Mouse (Mus musculus): Measurements from ENCODE around the gene Rnps1.
"Not testable (repeated sequence)": the region's sequence is repeated elsewhere in the genome, so short reads cannot be mapped to it uniquely, and the experiment has no call there.

Gene Rnps1

DNA sequence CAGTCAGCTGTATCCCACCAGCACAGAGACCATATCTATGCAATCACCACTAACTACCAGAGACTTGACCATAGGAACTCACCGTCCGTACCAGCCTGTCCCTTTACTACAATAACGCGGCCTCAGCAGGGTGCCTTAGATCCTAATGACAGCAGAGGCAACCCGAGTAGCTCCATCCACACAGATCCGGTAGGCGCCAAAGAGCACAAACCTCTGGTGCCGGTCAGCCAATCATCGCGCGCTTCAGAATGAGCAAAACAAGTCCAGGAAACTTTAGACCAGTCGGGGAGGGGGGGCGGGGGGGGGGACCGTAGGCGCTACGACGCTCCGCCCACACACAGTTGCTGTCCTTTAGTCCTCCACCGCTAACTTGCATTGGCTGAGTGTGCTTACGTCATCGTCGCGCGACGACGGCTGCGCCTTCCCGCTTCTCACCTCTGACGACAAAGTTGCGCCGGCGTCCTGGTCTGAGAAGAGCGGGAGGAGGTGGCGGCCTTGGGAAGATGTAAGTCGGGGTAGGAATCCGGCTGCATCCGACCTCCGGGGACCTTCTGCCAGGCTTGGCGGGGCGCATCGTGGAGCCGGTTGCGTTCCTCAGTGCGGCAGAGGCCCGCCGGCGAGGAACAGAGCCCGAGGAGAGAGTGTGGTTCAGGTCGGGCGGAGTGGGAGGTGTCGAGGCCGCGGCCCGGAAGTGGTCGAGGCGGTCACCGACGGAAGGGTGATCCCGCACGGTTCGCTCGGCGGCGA is at the start of gene Rnps1:
TSS of gene Rnps1 (plus strand) at position 336 of the 747 bp plus-strand sequence.
- DNase-seq = peak; percentile 88 to 91

DNA sequence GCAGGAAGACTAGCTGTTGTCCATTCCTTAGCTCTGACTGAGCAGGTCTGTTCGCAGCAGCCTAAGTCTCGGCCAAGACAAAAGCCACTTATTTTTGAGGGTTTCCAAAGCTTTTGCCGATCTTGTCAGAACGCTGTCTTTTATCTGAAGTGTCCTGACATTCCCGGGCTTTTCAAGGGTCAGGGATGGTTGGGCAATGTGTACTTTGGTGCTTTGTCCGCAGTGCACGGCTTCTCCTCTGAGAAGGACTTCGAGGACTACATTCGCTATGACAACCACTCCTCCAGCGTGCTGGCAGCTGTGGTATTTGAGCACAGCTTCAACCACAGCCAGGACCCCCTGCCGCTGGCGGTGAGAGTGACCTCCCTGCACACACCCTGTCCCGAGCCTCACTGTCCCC is 48.5 kb upstream of the Rnps1 start:
- no peak for DNase-seq

DNA sequence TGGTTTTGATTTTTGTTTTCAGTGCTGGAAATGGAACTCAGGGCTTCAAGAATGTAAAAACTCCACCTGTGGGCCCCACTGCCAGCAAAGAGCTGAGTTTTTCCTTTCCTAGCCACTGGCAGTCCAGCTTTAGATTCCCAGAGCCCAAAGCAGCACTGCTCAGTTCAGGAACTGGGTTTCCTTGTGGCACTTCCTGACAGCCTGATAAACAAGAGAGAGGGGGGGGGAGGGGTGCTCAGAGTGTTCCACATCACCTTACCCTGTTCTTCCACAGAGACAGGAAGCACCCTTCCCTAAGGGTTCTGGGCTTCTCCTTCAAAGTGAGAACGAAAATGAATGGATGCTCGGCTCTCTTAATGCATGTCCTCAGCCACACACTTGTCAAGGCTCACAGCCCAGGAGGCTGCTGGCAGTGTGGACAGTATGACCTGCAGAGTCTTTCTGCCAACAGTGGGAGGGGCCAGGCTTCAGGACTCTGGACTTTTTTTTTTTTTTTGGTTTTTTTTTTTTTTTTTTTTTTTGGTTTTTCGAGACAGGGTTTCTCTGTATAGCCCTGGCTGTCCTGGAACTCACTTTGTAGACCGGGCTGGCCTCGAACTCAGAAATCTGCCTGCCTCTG is 39.2 kb upstream of the Rnps1 start:
- DNase-seq = no peak

DNA sequence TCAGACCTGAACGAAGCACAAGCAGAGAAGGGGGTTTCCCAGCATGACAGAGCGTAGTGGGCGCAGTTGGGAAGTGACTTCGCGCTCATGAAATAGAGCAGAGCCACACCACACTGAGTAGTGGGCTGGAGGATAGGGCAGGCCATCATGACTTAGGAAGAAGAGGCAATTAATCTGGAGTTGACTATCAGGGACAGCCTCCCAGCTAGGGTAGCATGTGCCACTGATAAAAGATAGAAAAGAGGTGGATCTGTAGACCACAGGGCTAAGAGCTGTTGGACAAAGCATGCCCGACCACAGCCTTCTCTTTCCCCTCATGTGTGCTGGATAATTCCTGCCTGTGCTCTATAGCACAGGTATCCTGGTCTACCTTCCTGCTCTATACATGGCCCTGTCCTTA is 38.5 kb upstream of the Rnps1 start:
- DNase-seq = no peak

DNA sequence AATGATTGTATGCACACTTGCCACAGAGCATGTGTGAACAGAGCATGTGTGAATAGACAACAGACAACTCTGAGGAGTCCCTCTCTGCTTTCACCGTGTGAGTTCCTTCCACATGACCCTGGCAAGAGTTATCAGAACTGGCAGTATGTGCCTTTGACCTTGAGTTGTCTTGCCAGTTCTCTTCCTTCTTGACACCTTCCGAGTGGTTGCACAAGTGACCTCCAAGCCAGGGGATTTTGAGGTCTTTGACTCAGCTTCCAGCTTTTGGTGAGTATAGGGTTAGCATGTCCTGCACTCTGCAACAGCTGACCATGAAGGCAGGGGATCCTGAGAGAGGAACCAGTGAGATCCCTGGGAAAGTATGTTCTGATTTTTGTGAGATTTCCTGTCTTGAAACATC is 35.9 kb upstream of the Rnps1 start:
- DNase-seq = no peak

DNA sequence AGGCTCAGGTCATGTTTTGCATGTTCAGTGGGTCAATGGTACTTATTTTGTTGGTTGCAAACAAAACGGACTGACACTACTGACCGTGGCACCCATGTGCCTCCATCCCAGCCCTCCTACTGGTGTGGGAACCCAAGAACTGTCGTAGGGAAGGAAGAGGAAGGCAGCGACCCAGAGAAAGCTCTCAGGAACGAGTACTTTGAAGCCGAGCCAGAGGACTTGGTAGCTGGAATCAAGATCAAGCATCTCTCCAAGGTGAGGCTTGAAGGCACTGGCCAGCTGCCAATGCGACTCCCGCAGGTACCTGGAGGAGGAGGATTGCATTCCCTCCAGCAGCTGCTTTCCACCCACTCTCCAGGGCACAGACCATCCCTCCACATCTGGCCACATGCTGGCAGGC is 30.6 kb upstream of the Rnps1 start:
- DNase-seq = no peak

DNA sequence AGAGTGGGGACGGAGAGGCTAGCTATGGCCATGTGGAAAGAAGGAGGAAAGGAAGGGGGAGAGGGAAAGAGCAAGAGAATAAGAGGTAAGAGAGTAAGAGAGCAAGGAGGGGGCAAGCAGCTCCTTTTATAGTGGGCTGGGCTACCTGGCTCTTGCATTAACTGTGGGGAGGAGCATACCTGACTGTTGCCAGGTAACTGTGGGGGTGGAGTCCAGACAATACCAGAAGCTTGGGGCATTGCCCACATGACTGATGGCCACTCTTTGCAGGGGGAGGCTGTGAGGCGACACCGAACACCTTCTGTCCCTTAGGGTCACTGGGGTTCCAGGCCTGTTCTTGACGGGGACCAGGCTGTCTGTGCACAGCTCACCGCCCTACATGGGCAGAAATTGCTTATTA is 25.7 kb upstream of the Rnps1 start:
- no peak for DNase-seq

DNA sequence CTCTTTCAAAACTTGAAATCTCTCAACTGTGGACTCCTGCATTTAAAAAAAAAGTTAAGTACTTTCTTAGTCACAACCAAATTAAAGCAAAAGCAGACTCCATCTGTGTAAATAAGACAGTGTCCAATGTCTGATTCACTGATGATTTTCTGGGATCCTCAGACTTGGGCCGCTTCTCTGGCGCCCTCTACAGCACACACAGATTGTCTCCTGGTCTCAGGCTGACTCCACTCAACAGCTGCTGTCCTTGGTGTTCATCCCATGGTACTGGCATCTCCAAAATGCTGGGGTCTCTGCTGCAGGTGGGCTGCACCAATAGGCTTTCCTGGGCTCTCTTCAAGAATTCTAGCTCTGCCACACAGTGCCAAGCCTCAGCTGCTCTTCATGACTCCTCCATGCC is 24.5 kb upstream of the Rnps1 start:
- peak; percentile 30 to 34 for DNase-seq

DNA sequence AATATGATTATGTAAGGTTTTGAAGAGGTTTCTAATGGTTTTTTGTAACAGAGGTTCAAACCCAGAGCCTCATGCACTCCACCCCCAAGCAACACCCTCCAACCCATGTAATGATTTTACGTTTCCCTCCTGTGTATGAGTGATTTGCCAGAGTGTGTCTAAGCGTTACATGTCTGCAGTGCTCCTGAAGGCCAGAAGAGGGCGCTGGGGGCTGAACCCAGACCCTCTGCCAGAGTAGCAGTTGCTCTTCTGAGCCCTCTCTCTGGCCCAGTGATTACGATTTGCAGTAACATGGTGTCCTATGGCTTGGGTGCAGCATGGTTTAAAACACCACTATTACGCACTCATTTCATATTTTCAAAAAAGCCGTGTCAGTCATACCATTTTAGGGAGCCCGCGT is 23.2 kb upstream of the Rnps1 start:
- no peak for DNase-seq

DNA sequence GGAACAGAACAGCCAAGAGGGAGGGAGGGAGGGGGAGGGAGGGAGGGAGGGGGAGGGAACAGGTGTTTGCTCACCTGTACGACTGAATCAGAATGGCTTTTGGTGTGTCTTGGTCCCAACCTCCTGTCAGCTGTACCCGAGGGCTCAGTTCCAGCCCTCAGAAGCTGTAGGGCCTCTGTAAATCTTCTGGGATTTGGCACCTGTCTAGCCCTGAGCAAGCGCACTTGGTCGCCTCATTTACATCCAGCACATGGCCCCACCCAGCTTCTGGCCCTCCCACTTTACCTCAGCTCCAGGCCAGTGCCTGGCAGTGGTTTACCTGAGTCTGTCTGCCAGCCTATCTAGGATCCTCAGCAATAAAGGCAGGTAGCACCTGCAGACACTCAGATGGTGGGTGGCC is 20.8 kb upstream of the Rnps1 start:
- DNase-seq = no peak

DNA sequence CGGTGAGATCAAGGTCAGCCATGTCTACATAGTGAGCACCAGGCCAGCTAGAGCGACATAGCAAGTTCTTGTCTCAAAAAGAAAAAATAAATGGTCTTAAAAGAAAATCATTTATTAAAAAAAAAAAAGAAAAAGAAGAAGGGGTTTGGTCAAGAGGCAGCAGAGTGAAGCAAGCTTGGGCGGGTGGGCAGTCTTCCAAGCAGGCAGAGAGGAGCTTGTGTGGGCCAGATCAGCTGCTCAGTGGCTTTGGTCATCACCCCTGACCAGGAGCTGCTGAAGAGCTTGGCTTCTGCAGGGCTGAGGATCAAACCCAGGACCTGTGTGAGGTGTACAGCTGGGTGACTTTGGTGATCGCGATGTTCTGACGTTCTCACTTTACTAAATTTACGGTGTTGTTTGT is 19.9 kb upstream of the Rnps1 start:
- no peak for DNase-seq

DNA sequence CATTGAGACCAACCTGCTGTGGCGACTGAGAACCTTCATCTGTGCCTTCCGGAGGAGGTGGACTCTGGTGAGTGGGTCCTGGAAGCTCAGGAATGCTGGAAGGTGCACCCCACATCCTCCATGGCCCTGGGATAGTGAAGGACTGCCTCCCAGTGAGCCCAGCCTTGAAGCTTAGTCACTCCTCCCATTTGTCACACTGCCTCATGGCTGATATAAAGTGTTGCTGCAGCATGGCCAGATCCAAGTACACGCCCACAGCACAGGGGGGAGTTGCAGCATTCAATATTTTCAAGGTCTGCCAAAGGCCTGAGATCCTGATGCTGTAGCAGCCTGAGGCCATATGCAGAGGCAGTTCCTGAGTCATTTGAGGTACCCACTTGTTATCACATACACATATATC is 12.0 kb upstream of the Rnps1 start:
- no peak for DNase-seq

DNA sequence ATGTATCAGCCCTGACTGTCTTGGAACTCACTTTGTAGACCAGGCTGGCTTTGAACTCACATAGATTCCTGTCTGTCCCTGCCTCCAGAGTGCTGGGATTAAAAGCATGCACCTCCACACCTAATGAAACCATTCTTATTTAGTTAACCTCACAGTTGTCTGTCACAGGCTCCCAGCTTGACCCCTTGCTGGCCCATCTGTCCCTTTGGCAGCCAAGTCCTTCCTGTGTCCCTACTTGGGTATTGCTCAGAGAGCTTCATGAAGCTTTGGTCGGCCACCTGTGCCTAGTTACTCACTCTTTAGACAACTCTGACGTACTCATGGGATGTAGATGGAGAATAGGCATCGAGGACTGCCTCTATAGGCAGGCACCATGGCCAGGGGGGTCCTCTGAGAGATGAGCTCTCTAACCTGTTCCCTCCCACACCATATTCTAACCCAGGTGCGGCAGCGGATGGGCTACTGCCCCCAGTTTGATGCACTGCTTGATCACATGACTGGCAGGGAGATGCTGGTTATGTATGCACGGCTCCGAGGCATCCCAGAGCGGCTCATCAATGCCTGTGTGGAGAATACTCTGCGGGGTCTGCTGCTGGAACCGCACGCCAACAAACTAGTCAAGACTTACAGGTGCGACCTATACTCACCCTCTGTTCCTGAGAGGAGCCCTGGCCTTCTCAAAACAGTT is 7.1 kb upstream of the Rnps1 start:
- no peak for DNase-seq

DNA sequence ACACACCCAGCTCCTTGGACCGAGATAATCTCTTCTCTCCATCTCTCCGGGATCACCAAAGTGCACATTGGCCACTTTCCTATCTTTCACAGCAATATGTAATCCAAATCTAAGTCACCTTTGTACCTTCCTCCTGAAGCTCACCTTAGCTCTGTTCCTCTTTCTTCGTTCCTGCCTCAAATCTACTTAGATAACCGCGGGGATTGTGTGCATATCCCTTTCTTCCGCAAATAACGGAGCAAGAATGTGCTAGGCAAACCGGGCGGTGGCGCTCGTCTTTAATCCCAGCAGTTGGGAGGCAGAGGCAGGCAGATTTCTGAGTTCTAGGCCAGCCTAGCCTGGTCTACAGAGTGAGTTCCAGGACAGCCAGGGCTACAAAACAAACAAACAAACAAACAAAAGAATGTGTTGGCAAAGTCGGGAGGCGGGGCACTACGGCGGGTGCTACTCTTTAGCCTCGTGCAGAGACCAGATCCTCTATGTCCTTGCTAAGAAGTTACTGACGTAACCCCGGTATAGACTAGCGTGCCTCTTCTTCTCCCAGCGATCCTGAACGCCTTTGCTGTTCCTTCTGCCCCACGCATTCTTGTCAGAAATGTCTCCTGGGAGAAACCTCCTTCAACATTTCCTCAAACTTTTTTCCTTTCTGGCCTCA is 681 bp upstream of the Rnps1 start:
- peak; percentile 49 to 54 for DNase-seq

DNA sequence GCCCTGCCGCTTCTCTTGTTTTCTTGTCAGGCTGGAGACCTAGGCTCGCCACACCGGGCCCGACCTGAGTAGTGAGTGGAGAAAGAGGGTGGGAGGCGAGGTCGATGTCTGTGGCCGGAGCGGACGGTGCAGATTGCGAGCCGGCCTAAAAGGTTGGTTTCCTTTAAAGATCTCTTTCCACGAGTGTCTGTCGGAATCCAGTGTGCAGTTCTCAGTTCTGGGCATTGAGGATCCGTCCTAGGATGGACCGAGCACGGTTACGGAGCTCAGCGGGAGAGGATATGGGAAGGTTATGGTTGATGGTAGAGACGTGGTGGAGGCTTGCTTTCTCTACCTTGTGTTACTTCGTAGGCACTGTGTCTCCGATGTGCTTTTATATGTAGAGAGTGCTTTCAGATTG is 646 bp downstream of the Rnps1 start:
- DNase-seq = no peak

DNA sequence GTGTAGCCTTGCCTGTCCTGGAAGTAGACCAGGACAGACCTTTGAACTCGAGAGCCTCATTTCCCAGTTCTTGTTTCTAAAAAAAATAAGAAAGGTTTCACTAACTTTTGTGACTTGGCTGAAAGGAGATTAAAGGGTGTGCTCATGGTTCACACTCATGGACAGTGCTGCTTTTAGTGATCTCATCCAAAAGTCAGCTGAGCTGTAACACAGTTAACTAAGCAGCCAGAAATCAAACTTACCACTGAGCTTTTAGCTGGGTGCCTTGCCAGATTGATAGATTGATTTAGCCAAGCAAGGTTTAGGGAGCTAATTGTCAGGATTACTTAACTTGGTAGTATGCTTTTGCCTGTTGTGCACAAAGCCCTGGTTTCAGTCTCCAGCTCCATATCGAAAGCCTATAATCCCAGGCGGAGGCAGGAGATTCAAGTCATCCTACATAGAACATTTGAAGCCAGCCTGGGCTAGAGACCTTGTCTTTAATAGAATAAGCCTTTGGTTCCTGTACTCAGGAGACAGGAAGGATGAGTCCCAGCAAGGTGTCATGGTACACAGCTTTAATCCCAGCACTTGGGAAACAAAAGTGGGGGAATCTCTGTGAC is 1.8 kb downstream of the Rnps1 start:
- DNase-seq = no peak

DNA sequence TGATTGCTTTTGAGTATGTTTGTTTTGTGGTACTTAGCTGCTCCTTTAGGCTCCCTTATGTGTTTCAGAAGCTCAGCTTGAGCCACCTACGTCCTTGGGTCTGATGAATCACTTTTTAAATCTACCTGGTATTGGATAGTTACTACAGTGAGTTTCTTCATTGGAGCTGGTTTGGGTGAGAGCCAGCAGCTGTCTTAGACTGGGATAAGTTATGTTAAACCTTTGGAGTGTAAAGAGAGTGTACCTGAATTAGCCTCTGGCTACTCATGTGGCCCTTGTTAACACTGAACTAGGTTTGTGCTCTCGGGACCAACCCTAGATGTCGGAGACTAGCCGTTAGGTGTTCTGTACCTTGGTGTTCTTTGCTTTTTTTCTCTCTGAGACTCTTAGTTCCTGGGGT is 8.7 kb downstream of the Rnps1 start:
- no peak for DNase-seq

DNA sequence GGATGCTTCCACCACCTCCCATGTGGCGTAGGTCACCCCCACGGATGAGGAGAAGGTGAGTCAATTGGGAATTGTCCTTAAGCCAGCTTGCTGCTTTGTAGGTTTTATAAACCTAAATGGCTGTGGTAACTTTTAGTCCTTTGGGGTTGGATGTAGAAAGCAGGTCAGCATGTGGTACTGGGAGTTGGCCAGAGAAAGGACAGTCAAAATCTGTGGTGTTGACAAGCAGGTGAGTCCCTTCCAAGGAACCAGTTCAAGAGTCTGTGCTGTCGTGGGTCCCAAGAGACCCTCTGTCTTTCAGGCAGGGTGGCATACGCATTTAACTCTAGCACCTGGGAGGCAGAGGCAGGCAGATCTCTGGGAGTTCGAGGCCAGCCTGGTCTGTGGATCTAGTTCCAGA is 10.1 kb downstream of the Rnps1 start:
- no peak for DNase-seq

DNA sequence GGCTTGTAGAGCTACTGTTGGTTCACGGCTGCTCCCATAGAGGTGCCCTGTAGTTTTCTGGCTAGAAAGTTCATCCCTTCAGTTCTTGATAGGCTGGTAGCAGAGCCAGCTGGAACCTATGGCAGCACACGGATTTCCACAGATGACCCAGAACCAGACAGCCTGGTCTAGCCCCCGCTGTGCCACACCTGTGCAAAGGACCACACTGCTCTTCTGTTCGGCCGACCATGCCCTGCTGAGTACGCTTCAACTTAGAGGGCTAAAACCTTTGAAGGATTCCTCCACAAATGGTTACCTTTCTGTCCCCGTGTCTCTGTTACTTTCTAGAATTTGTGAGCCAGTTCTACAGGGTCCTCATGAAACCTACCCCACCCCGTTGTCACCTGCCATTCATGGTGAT is 11.0 kb downstream of the Rnps1 start:
- DNase-seq = not testable (repeated sequence)

DNA sequence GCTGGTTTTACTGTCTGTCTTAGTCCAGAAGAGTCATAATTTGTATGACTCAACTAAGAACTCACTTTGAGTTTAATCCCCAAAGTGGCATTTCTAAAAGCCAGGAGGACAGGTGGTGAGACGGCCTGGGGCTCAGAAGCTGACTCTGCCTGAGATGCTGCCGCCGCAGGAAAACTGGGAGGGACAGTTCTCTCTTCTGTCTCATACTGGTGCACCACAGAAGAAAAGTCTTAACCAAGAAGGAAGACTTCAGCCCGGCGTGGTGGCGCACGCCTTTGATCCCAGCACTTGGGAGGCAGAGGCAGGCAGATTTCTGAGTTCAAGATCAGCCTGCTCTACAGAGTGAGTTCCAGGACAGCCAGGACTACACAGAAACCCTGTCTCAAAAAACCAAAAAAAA is 11.5 kb downstream of the Rnps1 start:
- DNase-seq = no peak

DNA sequence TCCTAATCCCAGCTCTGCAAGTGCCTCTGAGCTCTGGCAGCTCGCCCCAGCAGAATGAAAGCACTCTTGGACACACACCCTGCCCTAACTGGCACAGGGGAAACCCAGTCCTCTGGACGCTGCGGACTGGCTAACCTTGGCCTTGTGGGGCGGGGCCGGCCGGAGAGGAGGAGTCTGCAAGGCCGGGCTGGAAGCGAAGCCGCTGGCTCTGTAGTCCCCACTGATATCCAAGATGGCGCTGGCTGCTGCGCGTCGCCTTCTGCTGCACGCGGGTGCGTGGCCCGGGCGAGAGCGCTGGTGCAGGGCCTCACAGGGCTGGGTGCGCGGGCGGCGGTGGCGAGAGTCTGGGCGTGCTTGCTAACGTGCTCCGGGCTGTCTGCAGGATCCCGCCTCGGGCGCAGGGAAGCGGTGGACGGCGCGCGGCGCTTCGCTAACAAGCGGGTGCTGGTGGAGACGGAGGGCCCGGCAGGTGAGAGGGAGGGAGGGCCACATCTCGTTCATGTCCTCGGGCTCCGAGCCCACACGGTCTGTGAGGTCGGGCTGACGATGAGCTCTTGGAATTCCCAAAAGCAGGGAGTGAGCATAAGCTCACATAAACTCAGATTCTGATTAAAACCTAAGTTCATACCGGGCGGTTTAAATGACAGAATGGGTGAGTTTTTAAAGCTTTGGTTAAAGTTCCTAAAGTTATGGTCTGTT is 12.3 kb downstream of the Rnps1 start, which contains the start of gene Eci1:
TSS of gene Eci1 (plus strand) at position 171 of the 699 bp plus-strand sequence.
- peak; percentile 63 to 68 for DNase-seq

DNA sequence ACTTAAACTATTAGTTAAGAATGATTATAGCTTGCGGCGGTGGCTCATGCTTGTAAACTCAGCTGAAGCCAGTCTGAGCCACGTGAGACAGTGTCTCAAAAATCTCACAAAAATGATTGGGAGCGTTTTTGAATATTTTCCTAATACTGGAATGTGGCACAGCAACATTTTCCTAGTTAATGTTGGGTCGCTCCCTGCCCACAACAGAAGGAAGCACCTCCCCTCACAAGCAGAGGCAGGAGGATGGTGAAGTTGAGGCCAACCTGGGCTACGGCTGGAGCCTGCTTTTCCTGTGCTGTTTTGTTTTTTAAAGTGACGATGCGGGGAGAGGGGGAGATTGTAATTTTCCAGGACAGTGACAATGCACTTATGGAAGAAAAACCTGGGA is 12.8 kb downstream of the Rnps1 start:
- no peak for DNase-seq

Data from thymus, postnatal 36 days (tissue).